Mouse (Mus musculus) midbrain, embryonic 13.5 days (tissue): ENCODE results near the gene Htr3a. TPM values are rescaled to one million over a fixed set of nuclear protein-coding genes. Genes with fewer than 3 reads are reported as not detected.

Source experiments
- polyA plus RNA-seq: library from polyadenylated mRNA; unstranded; fragments of >200 nt; fragmentation: Nextera tagmentation; extraction: Ambion mirVana; gene quantifications from 2 replicates; pipeline ENCODE4 v1.2.1, GENCODE M21; 2015

The Htr3a gene
- polyA plus RNA-seq, 1 experiment from 2014 or later: 0.46 TPM

Other genes starting within 250 kb of the Htr3a start
- 6.8 and 7.2 TPM in 2 replicates for gene Zbtb16, start 74.9 kb downstream of the Htr3a start, polyA plus RNA-seq
- not detected in 2 replicates for gene Htr3b, start 53.9 kb upstream of the Htr3a start, polyA plus RNA-seq
- 34.7 and 40.4 TPM in 2 replicates for gene Usp28, start 74.3 kb upstream of the Htr3a start, polyA plus RNA-seq
- 29.7 and 33.4 TPM in 2 replicates for gene Zw10, start 144.5 kb upstream of the Htr3a start, polyA plus RNA-seq
- gene Tmprss5, start 170.2 kb upstream of the Htr3a start, polyA plus RNA-seq: 2.3 and 2.4 TPM in 2 replicates